Mouse (Mus musculus): ENCODE measurements around the gene Smim22. TPM values are rescaled to one million over a fixed set of nuclear protein-coding genes. Genes with fewer than 3 reads are reported as not detected.

Gene Smim22
- polyA plus RNA-seq (2017; shearing (Covaris generic)): not detected

DNA sequence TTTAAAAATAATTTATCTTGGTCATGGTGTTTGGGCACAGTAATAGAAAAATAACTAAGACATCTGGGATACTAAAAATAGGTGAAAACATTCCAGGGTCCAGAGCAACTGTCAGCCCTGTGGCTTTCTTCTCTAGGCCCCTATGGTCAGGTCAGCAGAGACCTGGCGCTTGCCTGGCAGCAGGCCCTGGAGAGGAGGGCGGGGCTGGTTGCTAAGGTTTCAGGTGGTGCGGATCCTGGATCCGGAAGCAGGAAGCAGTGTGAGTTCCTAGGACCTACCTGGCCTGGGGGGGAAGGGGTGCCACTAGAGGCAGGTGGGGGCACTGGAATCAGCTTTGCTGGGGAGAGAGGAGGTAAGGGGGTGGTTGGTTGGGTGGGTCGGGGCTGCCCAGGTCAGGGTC is at the start of gene Smim22:
Smim22 (plus strand) TSS at position 222 of the 400 bp plus-strand sequence.

DNA sequence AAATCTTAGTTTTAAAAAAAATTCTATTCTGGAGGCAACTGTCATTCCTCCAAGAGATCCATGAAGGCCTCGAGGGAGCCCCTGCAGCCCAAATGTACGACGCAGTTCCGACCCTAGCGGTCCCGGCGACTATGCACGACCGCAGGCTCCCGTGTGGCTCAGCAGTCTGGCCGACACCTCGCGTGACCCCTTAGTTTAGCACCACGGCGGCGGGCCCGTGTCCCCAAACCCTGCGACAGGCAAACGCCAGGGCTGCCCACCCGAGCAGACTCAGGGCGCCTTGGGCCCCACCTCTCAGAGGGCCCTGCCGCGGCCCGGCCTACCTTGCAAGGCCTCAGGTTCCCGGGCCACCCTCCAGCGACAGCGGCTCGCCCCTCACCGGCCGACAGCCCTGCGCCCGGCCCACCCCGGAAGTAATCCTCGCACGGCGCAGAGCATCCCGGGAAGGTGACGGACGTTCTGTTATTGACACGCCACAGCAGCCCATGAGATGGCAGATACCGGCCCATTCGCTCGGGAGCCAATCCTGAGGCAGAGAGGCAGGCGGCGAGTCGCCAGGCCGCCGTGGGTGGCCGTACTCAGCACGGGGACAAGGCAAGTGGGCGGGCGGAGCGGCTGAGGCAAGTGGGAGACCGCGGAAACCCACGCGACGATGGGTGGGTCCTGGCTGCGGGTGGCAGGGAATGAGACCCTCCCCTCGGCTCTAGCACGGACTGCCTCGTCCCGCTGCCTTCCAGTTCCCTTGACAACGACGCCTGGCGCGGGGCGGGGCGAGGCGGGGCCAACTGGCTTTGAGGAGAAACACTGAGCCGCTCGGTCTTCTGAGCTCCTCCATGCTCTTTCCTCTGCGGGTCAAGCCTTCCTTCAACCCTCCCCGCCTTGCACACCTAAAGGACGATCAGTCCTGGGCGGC is 43.0 kb upstream of the Smim22 start, which contains the start of gene Anks3:
Anks3 (minus strand) TSS at position 409 of the 913 bp plus-strand sequence.

DNA sequence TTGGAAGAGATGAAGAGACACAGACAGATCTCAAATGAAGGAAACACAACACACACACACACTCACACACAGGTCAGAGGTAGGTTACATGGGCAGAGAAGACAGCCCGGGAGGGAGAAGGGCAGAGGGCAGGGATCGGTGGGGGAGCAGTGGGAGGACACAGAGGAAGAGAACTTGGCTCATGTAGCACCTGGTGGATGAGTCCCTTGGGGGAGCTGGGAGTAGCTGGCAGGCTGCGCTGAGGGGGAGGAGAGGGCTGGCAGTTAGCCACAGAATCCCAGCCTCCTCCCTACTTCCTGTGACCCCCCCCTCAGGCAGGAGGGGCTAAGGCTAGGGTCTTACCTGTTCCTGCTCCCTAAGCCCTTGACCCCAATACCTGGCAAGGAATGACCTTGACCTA is 9.5 kb upstream of the Smim22 start, which contains the start of gene Sept12:
Sept12 (minus strand) TSS at position 300 of the 400 bp plus-strand sequence.

GRCm38 (mm10) chr16:5013054-5013838 is 6.2 kb downstream of the Smim22 start, which contains the start of gene Rogdi:
Gene Rogdi (minus strand): TSS chr16:5013553.

GRCm38 (mm10) chr16:5049774-5050234 is 42.7 kb downstream of the Smim22 start, which contains the start of the genes Glyr1 and Ubn1:
Gene Glyr1 (minus strand): TSS chr16:5049863.
Gene Ubn1 (plus strand): TSS chr16:5050057.

Other genes with a start within 250 kb of the Smim22 start
- 10 to 100 TPM; 27.8 to 50.8 TPM for gene Cdip1, start 217.0 kb upstream of the Smim22 start, polyA plus RNA-seq (2017; shearing (Covaris generic))
- 1 to 10 TPM in 1 of 2 experiments, under 1 TPM in 1; 0.13 to 1.7 TPM for gene 4930562C15Rik, start 171.9 kb upstream of the Smim22 start, polyA plus RNA-seq (2017; shearing (Covaris generic))
- gene Ubald1, start 127.0 kb upstream of the Smim22 start, polyA plus RNA-seq (2017; shearing (Covaris generic)): 10 to 100 TPM; 47.1 to 53.4 TPM
- 10 to 100 TPM; 46.6 to 48.3 TPM for gene Mgrn1, start 121.0 kb upstream of the Smim22 start, polyA plus RNA-seq (2017; shearing (Covaris generic))
- 100 to 1,000 TPM; 135 to 144 TPM for gene Nudt16l1, start 68.5 kb upstream of the Smim22 start, polyA plus RNA-seq (2017; shearing (Covaris generic))
- gene Anks3, start 43.1 kb upstream of the Smim22 start, polyA plus RNA-seq (2017; shearing (Covaris generic)): 10 to 100 TPM; 58.9 to 64.7 TPM
- under 1 TPM in 1 of 2 experiments, not detected in 1; 0.28 TPM for gene Sept12, start 9.4 kb upstream of the Smim22 start, polyA plus RNA-seq (2017; shearing (Covaris generic))
- gene Rogdi, start 6.3 kb downstream of the Smim22 start, polyA plus RNA-seq (2017; shearing (Covaris generic)): 10 to 100 TPM; 16.7 to 16.9 TPM
- gene Glyr1, start 42.6 kb downstream of the Smim22 start, polyA plus RNA-seq (2017; shearing (Covaris generic)): 100 to 1,000 TPM; 118 to 129 TPM
- 10 to 100 TPM; 40.5 to 42.3 TPM for gene Ubn1, start 42.8 kb downstream of the Smim22 start, polyA plus RNA-seq (2017; shearing (Covaris generic))
- gene Ppl, start 125.1 kb downstream of the Smim22 start, polyA plus RNA-seq (2017; shearing (Covaris generic)): under 1 TPM; 0.06 to 0.39 TPM
- not detected for gene Sec14l5, start 139.8 kb downstream of the Smim22 start, polyA plus RNA-seq (2017; shearing (Covaris generic))
- gene Nagpa, start 196.7 kb downstream of the Smim22 start, polyA plus RNA-seq (2017; shearing (Covaris generic)): 10 to 100 TPM; 31.1 to 42.0 TPM
- gene AU021092, start 215.0 kb downstream of the Smim22 start, polyA plus RNA-seq (2017; shearing (Covaris generic)): not detected
- 10 to 100 TPM; 35.8 to 39.6 TPM for gene Alg1, start 226.3 kb downstream of the Smim22 start, polyA plus RNA-seq (2017; shearing (Covaris generic))
- 10 to 100 TPM; 33.0 to 39.1 TPM for gene Eef2kmt, start 248.7 kb downstream of the Smim22 start, polyA plus RNA-seq (2017; shearing (Covaris generic))